Mouse (Mus musculus) layer of hippocampus, postnatal 36 days (tissue): ENCODE data around the gene Pcp2. TPM values are rescaled to one million over a fixed set of nuclear protein-coding genes. Genes with fewer than 3 reads are reported as not detected.

Experiments used
- DNase-seq, 2 experiments: peaks; one replicate each; pipeline ENCODE4 v3.0.0; 2022
- total RNA-seq, 2 experiments: library from RNA; stranded (reverse); gene quantifications; 2 replicates each; pipeline ENCODE4 v1.2.3; 2021

Gene Pcp2
- 1 to 10 TPM; 1.1 to 1.9 TPM for total RNA-seq

DNA sequence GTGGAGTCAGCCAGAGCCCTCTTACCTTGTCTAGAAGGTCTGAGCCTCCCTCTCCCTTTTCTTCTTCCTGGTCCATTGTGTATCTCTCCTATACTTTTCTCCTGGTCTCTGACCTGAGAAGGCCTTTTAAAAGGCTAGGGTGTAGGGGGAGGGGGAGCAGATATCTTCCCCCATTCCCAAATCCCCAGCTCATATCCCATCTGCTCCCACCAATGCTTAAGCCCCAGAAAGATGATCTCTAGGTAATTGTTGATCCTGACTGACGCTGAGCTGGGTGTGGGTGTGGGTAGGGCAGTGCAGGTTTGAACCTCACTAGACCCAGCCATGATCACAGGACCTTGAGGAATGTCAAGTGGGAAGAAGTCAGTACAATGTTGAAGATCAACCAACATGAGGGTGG is at the start of gene Pcp2:
Pcp2 (minus strand) TSS at position 101 of the 400 bp plus-strand sequence.
- DNase-seq: no peak

- no peak for DNase-seq
These were observed 49.3 kb upstream of the Pcp2 start for GRCm38 (mm10) chr8:3674671-3675070.

DNA sequence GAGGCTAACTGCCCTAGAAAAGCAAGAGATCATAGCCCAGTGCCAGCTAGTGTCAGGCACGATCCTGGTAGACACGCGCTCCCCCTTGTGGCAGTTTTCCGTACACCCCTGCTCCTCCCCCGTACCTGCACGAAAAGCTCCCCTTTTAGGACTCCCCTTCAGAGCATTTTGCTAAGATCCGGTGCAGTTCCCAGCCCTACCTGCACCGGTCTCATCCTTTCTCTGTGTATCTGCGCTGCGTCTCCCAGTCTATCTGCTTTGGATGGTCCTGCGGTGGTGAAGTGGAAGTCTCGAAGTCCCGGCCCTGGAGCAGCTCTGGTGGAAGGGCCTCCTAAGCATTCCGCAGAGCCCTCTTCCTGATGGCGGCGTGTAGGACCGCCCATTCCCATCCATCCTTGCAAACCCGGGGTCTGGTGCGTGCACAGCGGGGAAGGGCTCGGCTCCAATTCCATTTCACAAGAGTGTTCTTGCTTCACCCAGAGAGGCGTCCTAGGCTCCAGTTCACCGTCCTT is 46.7 kb upstream of the Pcp2 start, which contains the start of gene Fcor:
Fcor (minus strand) TSS at position 383 of the 512 bp plus-strand sequence.
- peak; percentile 89 to 91 for DNase-seq

- DNase-seq: no peak
These were observed 45.0 kb upstream of the Pcp2 start for GRCm38 (mm10) chr8:3670388-3670787.

DNA sequence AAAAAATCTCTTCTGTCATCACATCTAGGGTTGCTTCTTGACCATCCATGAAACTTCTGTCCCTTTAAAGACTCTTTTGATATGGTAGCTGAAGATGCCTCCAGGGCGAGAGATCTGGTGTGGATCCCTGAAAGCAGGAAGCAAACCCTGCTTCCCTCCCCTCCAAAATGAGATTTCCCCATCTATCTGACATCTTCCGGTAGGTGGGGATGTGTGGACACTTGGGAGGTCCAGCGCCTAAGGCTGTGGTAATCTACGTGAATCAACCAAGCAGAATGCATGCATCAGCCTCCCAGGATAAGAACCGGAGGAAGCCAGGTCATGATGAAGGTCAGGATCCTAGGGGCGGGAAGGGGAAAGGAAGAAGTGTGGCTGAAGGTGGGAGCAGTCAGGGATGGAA is 40.2 kb upstream of the Pcp2 start, which contains the start of gene Mcemp1:
Mcemp1 (plus strand) TSS at position 248 of the 400 bp plus-strand sequence.
- no peak for DNase-seq

GRCm38 (mm10) chr8:3664405-3664804 is 39.1 kb upstream of the Pcp2 start:
- no peak for DNase-seq

GRCm38 (mm10) chr8:3660889-3661288 is 35.5 kb upstream of the Pcp2 start:
- DNase-seq: no peak

- no peak for DNase-seq
These were observed 31.5 kb upstream of the Pcp2 start for GRCm38 (mm10) chr8:3656725-3657381.

DNA sequence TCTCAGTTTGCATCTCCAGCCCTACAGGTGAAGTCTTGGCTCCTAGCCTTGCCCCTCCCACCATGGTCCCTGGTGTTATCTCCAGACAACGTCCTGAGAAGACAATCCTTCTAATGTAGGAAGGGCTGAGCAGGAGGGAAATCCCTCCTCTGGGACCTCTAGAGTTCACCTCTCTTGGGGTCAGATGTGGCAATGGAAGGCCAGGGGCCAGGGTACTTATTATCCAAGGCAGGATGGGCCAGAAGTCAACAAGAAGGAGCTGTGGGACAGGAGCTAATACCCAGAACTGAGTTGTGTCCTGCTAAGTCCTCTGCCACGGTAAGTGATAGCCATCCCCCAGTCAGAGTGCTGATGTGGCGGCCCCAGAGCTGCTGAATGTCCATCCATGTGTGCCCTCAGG is 30.2 kb upstream of the Pcp2 start, which contains the start of gene Retn:
Retn (plus strand) TSS at position 245 of the 400 bp plus-strand sequence.
- no peak for DNase-seq

- no peak for DNase-seq
These were observed 29.6 kb upstream of the Pcp2 start for GRCm38 (mm10) chr8:3654726-3655508.

DNA sequence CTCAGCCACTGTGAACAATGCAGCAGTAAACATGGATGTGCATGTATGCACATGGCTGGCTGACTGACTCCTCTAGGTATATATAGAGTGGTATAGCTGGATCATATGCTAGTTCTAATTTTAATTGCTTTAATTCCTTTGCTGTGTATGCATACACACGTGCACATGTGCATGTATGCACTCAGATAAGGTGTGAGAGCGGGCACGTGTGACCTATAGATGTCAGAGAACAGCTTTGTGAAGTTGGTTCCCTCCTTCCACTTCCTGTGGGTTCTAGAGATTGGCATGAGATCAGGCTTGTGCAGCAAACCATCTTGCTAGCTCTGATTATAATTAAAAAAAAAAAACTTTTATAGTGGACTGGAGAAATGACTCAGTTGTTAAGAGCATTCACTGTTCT is 27.5 kb upstream of the Pcp2 start:
- no peak for DNase-seq

DNA sequence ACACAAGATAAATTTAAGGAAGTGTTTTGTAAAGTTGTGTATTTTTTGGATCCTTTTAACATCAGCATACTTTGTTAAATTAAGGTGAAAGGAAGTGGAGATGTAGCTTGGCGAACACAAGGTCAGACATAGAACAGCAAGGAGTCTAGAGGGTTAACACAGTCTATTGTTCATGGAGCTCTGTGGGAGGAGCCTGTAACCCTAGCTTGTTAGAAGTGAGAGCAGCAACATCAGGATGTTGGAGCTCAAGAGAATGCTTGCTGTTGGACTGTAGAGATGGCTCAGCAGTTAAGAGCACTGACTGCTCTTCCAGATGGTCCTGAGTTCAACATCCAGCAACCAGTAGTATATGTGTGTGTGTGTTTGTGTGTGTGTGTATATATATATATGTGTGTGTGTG is 23.6 kb upstream of the Pcp2 start:
- no peak for DNase-seq

DNA sequence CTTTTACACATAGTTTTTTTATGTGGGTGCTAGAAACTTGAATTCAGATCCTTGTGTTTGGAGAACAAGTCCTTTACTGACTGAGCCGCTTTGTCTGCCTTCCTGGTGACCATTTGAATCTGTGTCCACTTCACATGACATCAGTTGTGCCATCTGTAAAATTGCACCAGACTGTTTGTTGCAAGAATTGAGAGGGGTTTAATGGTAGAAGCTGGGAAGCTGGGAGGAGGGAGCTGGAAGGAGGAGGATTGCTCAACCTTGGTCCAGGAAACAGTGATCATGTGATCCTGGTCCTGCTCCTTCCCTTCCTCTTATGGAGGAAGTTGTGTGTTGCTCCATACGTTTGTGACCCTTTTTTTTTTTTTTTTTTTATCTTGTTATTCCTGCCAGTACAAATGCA is 22.9 kb upstream of the Pcp2 start:
- DNase-seq: no peak

DNA sequence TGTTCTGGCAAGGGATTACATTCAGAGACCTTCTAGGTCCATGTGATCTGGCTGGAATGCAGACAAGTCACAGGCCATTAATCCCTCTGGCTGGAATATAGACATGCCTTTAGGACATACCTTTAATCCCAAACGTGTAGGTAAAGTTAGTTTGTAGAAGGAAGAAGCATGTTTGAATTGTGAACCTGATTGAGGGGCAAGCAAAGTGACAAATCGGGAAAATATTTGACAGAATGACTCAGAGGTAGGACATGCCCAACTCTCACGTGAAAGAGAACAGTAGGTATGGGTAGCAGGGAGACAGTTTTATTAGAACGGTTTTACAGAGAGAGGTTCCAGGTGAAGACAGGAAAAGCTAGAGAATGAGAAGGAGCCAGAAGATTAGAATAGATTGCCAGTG is 22.2 kb upstream of the Pcp2 start:
- DNase-seq: no peak

GRCm38 (mm10) chr8:3646824-3647531 is 21.6 kb upstream of the Pcp2 start:
- DNase-seq: no peak

GRCm38 (mm10) chr8:3645804-3646203 is 20.5 kb upstream of the Pcp2 start:
- no peak for DNase-seq

- DNase-seq: no peak
These were observed 6.1 kb upstream of the Pcp2 start for GRCm38 (mm10) chr8:3631478-3631875.

DNA sequence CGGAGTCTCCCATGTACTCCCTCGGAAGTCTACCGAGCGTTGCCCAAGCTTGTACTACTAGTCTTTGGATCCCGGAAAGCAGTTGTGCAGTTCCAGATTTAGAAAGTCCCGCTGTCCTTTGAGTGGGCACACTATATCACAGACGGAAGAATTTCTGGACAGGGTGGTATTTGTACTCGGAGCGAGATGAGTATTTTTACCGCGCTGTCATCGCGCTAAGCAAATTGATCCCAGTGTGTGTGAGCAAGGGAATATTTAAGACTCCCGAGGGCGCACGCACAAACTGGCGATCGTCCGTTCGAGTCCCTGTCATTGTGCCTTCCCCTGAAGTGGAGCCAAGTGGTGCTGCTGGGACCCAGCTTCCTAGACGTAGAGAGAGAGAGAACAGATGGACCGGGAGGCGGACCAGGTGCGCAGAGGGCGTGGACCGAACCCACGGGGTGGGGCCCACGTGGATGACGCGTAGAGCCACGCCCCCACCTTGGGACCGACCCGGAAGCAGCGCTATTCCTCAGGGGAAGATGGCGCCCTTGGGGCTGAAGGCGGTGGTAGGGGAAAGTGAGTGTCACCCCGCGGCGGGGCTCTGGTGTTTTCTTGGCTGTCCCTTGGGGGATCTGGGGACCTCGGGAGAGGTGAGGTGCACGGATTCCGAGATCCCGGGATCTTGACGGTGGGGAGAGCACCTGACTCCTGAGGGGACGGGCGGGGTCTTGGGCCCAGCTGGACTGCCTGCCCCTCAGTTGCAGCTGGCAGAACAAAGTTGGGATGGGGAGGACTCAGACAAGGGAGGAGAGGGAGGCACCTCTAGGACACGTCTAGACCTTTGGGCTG is 5.5 kb upstream of the Pcp2 start, which contains the start of gene Stxbp2:
Stxbp2 (plus strand) TSS at position 309 of the 831 bp plus-strand sequence.
- peak; percentile 64 to 67 for DNase-seq

DNA sequence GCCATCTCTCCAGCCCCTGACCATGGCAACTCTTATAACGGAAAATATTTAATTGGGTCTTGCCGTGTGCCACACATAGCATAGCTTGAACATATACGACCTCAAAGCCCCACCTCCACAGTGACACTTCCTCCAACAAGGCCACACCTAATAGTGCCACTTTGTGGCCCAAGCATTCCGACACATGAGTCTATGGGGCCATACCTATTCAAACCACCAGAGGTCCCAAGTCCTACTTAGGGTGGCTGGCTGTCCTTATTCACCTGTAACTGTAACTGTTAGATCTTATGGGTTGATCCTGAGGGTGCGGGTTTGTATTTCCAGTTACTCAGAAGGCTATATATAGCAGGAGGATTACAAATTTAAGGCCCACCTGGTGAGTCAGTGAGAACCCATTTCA is 2.7 kb upstream of the Pcp2 start:
- DNase-seq: no peak

GRCm38 (mm10) chr8:3626971-3627370 is 1.6 kb upstream of the Pcp2 start:
- no peak for DNase-seq

DNA sequence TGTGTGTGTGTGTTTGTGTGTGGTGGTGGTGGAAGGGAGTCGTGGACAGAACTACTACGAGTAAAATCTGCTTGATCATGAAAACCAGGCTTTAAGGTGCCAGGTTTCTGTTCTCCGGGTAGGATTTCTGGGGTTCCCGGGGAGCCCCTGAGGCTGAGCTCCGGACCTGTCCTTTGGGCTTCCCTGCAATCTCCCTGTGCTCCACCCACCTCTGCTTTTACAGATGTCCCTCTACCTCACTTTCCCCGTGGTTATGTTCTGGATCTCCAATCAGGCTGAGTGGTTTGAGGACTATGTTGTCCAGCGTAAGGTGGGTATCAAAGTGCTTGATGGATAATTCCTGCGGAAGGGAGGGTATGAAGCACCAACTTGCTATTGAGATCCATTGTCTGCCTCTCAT is 3.2 kb downstream of the Pcp2 start:
- no peak for DNase-seq
